In genomic region chr11:85524841-85525500, GRCm38 (mm10) we compare ENCODE assay signal across 8 mouse cellular contexts.
A peak's percentile ranks its signal among the peaks of the same experiment; 100 is the strongest.
DNase-seq lines count a peak whose midpoint lies in the region; ATAC-seq and TF ChIP-seq lines count a peak whose summit lies in the region.

No protein-coding gene starts in this region.

- 6% methylated on average over 16 of the region's 16 CpGs for WGBS in forebrain, embryonic 14.5 days
- WGBS in lung, embryonic 14.5 days = 18% methylated on average over 16 of the region's 16 CpGs

- peak overlapping the region; percentile 29; the same call in 1 of the 2 replicates for H3K9ac ChIP-seq in forebrain, embryonic 14.5 days (ENCODE audit: low read length)
- H3K9ac ChIP-seq in lung, embryonic 14.5 days = no peak overlapping the region

- peak overlapping the region; percentile 18 for H3K4me3 ChIP-seq in forebrain, embryonic 14.5 days (ENCODE audit: low read depth, low read length)
- H3K4me3 ChIP-seq in lung, embryonic 14.5 days (ENCODE audit: low read depth, low read length) = no peak overlapping the region

- peaks cover 19% of the 10 kb centered on the region for H3K27me3 ChIP-seq in forebrain, embryonic 14.5 days (replicated peaks; ENCODE audit: control insufficient read depth, insufficient read depth, low read length)
- no peaks in the 10 kb centered on the region for H3K27me3 ChIP-seq in lung, embryonic 14.5 days (ENCODE audit: insufficient read depth, low read length)

- no peaks in the 10 kb centered on the region for H3K36me3 ChIP-seq in forebrain, embryonic 14.5 days (ENCODE audit: control insufficient read depth, insufficient read depth, low read length)
- H3K36me3 ChIP-seq in lung, embryonic 14.5 days (ENCODE audit: insufficient read depth) = no peaks in the 10 kb centered on the region

- no peak for TF ChIP-seq CTCF in lung, embryonic 14.5 days (IDR thresholded peaks at IDR 0.05; ENCODE audit: low read depth)

- peak overlapping the region; percentile 51 for H3K4me2 ChIP-seq in forebrain, embryonic 14.5 days (ENCODE audit: low read length)
- peak overlapping the region; percentile 48 for H3K4me2 ChIP-seq in lung, embryonic 14.5 days

- H3K27ac ChIP-seq in forebrain, embryonic 14.5 days (ENCODE audit: low read depth, low read length) = no peak overlapping the region
- H3K27ac ChIP-seq in lung, embryonic 14.5 days (ENCODE audit: low read depth) = peak overlapping the region; percentile 85

- intact Hi-C loops in heart, postnatal 10 days (cut with DNase I) = loop anchor here (5.0 kb wide), 1 partner anchor 92 kb away; no protein-coding TSS in a partner anchor

- peaks cover 13% of the 10 kb centered on the region for H3K4me1 ChIP-seq in forebrain, embryonic 14.5 days (ENCODE audit: control insufficient read depth, insufficient read depth, low read length)
- peaks cover 28% of the 10 kb centered on the region for H3K4me1 ChIP-seq in lung, embryonic 14.5 days (ENCODE audit: insufficient read depth)

- 0 out of 2 replicates have a peak, but pooled peaks have one; percentile 32 for ATAC-seq in forebrain, embryonic 14.5 days
- peak; percentile 74 for ATAC-seq in lung, embryonic 14.5 days (ENCODE audit: insufficient read depth)

- peak; percentile 34 for DNase-seq in adrenal gland, postnatal 14 days
- no peak for DNase-seq in adrenal gland, postnatal 25 days
- peak; percentile 73 for DNase-seq in forebrain, embryonic 14.5 days (ENCODE audit: low spot score)
- peak; percentile 77 to 79 for DNase-seq in heart, postnatal 10 days
- peak; percentile 85 for DNase-seq in kidney, postnatal 14 days
- peak; percentile 93 for DNase-seq in lung, embryonic 14.5 days
- DNase-seq in right cerebral cortex, adult 18-20 months = peak; percentile 21
- no peak for DNase-seq in ovary, postnatal 10 days (ENCODE audit: low spot score)

- no peaks in the 10 kb centered on the region for H3K9me3 ChIP-seq in forebrain, embryonic 14.5 days (replicated peaks; ENCODE audit: control insufficient read depth, low read length)
- H3K9me3 ChIP-seq in lung, embryonic 14.5 days (ENCODE audit: low read depth, low read length) = no peaks in the 10 kb centered on the region

Comparison
In these comparisons a context has a peak if more than half of its experiments do, and no peak if none do; other contexts are left out.
1. DNase-seq: peak in adrenal gland, postnatal 14 days (single experiment), forebrain, embryonic 14.5 days (single experiment), heart, postnatal 10 days (2 of 2), kidney, postnatal 14 days (single experiment), lung, embryonic 14.5 days (single experiment) and right cerebral cortex, adult 18-20 months (single experiment); none in adrenal gland, postnatal 25 days (single experiment) and ovary, postnatal 10 days (single experiment).